Mouse (Mus musculus): ENCODE results near the gene Msantd2. TPM values are rescaled to one million over a fixed set of nuclear protein-coding genes. Genes with fewer than 3 reads are reported as not detected.

Gene Msantd2
- polyA plus RNA-seq, 1 experiment from 2014 or later: 30.7 TPM

GRCm38 (mm10) chr9:37560617-37561016 lies 71.5 kb downstream of the Msantd2 start:
- H3K4me2 ChIP-seq: no peak overlapping the region
- no peak overlapping the region for H3K27ac ChIP-seq (replicated peaks)
- no peak for ATAC-seq (ENCODE audit: low FRiP score)
- no peaks in the 10 kb centered on the region for H3K9me3 ChIP-seq (replicated peaks)
- H3K36me3 ChIP-seq: no peaks in the 10 kb centered on the region
- H3K4me1 ChIP-seq: no peaks in the 10 kb centered on the region
- H3K27me3 ChIP-seq (replicated peaks): no peaks in the 10 kb centered on the region
- no peak overlapping the region for H3K9ac ChIP-seq (replicated peaks)
- WGBS: 81% methylated on average over 2 of the region's 2 CpGs
- no peak overlapping the region for H3K4me3 ChIP-seq (replicated peaks)

- Histone ChIP-seq H3K4me3 (replicated peaks) (no peak overlapping the region), H3K9me3 (replicated peaks) (no peaks in the 10 kb centered on the region), H3K4me2 (no peak overlapping the region), H3K27ac (replicated peaks) (no peak overlapping the region), H3K4me1 (peaks cover 11% of the 10 kb centered on the region), H3K27me3 (replicated peaks) (no peaks in the 10 kb centered on the region), H3K9ac (replicated peaks) (no peak overlapping the region), H3K36me3 (no peaks in the 10 kb centered on the region)
- 56% methylated on average over 1 of the region's 1 CpGs for WGBS
- no peak for ATAC-seq (ENCODE audit: low FRiP score)
These were observed 74.7 kb downstream of the Msantd2 start for GRCm38 (mm10) chr9:37563805-37564204.

- Histone ChIP-seq H3K27me3 (replicated peaks) (no peaks in the 10 kb centered on the region), H3K9me3 (replicated peaks) (no peaks in the 10 kb centered on the region), H3K4me1 (peaks cover 11% of the 10 kb centered on the region), H3K27ac (replicated peaks) (no peak overlapping the region), H3K36me3 (no peaks in the 10 kb centered on the region), H3K9ac (replicated peaks) (no peak overlapping the region), H3K4me3 (replicated peaks) (no peak overlapping the region), H3K4me2 (no peak overlapping the region)
- WGBS: 91% methylated on average over 2 of the region's 2 CpGs
- ATAC-seq (ENCODE audit: low FRiP score): no peak
These were observed 77.9 kb downstream of the Msantd2 start for GRCm38 (mm10) chr9:37567019-37567418.

GRCm38 (mm10) chr9:37567454-37567853 lies 78.3 kb downstream of the Msantd2 start:
- Histone ChIP-seq H3K4me1 (peaks cover 11% of the 10 kb centered on the region), H3K9me3 (replicated peaks) (no peaks in the 10 kb centered on the region), H3K9ac (replicated peaks) (no peak overlapping the region), H3K27ac (replicated peaks) (no peak overlapping the region), H3K27me3 (replicated peaks) (no peaks in the 10 kb centered on the region), H3K4me3 (replicated peaks) (no peak overlapping the region), H3K4me2 (no peak overlapping the region), H3K36me3 (no peaks in the 10 kb centered on the region)
- 31% methylated on average over 5 of the region's 5 CpGs for WGBS
- no peak for ATAC-seq (ENCODE audit: low FRiP score)

- Histone ChIP-seq H3K27ac (replicated peaks) (no peak overlapping the region), H3K4me2 (peak overlapping the region; percentile 37), H3K4me1 (peaks cover 11% of the 10 kb centered on the region), H3K4me3 (replicated peaks) (no peak overlapping the region), H3K27me3 (replicated peaks) (no peaks in the 10 kb centered on the region), H3K36me3 (no peaks in the 10 kb centered on the region), H3K9ac (replicated peaks) (no peak overlapping the region), H3K9me3 (replicated peaks) (no peaks in the 10 kb centered on the region)
- 0 out of 2 replicates have a peak, but pooled peaks have one; percentile 21 for ATAC-seq (ENCODE audit: low FRiP score)
- 24% methylated on average over 15 of the region's 15 CpGs for whole genome bisulfite sequencing
These were observed 78.9 kb downstream of the Msantd2 start for GRCm38 (mm10) chr9:37567892-37568604.

- no peaks in the 10 kb centered on the region for H3K27me3 ChIP-seq (replicated peaks)
- no peaks in the 10 kb centered on the region for H3K9me3 ChIP-seq (replicated peaks)
- no peaks in the 10 kb centered on the region for H3K36me3 ChIP-seq
- no peak overlapping the region for H3K4me3 ChIP-seq (replicated peaks)
- H3K9ac ChIP-seq (replicated peaks): no peak overlapping the region
- no peak overlapping the region; the same call in 1 of the 2 replicates for H3K4me2 ChIP-seq
- peaks cover 11% of the 10 kb centered on the region for H3K4me1 ChIP-seq
- H3K27ac ChIP-seq (replicated peaks): no peak overlapping the region
- WGBS: 38% methylated on average over 4 of the region's 4 CpGs
- peak; percentile 38; the same call in 1 of the 2 replicates for ATAC-seq (ENCODE audit: low FRiP score)
These were observed 79.6 kb downstream of the Msantd2 start for GRCm38 (mm10) chr9:37568605-37569214.

GRCm38 (mm10) chr9:37569231-37569835 lies 80.2 kb downstream of the Msantd2 start:
- no peak overlapping the region for H3K4me3 ChIP-seq (replicated peaks)
- no peak overlapping the region for H3K9ac ChIP-seq (replicated peaks)
- no peaks in the 10 kb centered on the region for H3K27me3 ChIP-seq (replicated peaks)
- no peaks in the 10 kb centered on the region for H3K9me3 ChIP-seq (replicated peaks)
- H3K4me1 ChIP-seq: peaks cover 11% of the 10 kb centered on the region
- WGBS: 86% methylated on average over 2 of the region's 2 CpGs
- H3K36me3 ChIP-seq: no peaks in the 10 kb centered on the region
- no peak for ATAC-seq (ENCODE audit: low FRiP score)
- no peak overlapping the region for H3K4me2 ChIP-seq
- no peak overlapping the region for H3K27ac ChIP-seq (replicated peaks)

GRCm38 (mm10) chr9:37572204-37572876 lies 83.2 kb downstream of the Msantd2 start:
- H3K9ac ChIP-seq (replicated peaks): no peak overlapping the region
- WGBS: 61% methylated on average over 3 of the region's 3 CpGs
- H3K4me1 ChIP-seq: peaks cover 25% of the 10 kb centered on the region
- H3K36me3 ChIP-seq: no peaks in the 10 kb centered on the region
- H3K27me3 ChIP-seq (replicated peaks): no peaks in the 10 kb centered on the region
- no peak for ATAC-seq (ENCODE audit: low FRiP score)
- H3K4me3 ChIP-seq (replicated peaks): no peak overlapping the region
- no peak overlapping the region for H3K4me2 ChIP-seq
- H3K27ac ChIP-seq (replicated peaks): no peak overlapping the region
- no peaks in the 10 kb centered on the region for H3K9me3 ChIP-seq (replicated peaks)

Other genes starting within 250 kb of the Msantd2 start
- gene Slc37a2, start 233.6 kb upstream of the Msantd2 start, polyA plus RNA-seq (2015; fragmentation: Nextera tagmentation; extraction: Ambion mirVana): 1.8 and 2.2 TPM in 2 replicates
- 6.4 and 7.7 TPM in 2 replicates for gene Ccdc15, start 140.9 kb upstream of the Msantd2 start, polyA plus RNA-seq (2015; fragmentation: Nextera tagmentation; extraction: Ambion mirVana)
- gene Hepacam, start 122.0 kb upstream of the Msantd2 start, polyA plus RNA-seq (2015; fragmentation: Nextera tagmentation; extraction: Ambion mirVana): 25.6 and 25.8 TPM in 2 replicates
- gene Robo4, start 87.4 kb upstream of the Msantd2 start, polyA plus RNA-seq (2015; fragmentation: Nextera tagmentation; extraction: Ambion mirVana): 5.4 and 6.2 TPM in 2 replicates
- gene Robo3, start 56.1 kb upstream of the Msantd2 start, polyA plus RNA-seq (2015; fragmentation: Nextera tagmentation; extraction: Ambion mirVana): 4.8 and 8.7 TPM in 2 replicates
- 42.2 and 47.0 TPM in 2 replicates for gene Esam, start 38.8 kb downstream of the Msantd2 start, polyA plus RNA-seq (2015; fragmentation: Nextera tagmentation; extraction: Ambion mirVana)
- 0.54 and 0.91 TPM in 2 replicates for gene Vsig2, start 49.9 kb downstream of the Msantd2 start, polyA plus RNA-seq (2015; fragmentation: Nextera tagmentation; extraction: Ambion mirVana)
- gene Nrgn, start 63.6 kb downstream of the Msantd2 start, polyA plus RNA-seq (2015; fragmentation: Nextera tagmentation; extraction: Ambion mirVana): 3.8 and 6.9 TPM in 2 replicates
- 13.3 and 14.9 TPM in 2 replicates for gene Siae, start 66.4 kb downstream of the Msantd2 start, polyA plus RNA-seq (2015; fragmentation: Nextera tagmentation; extraction: Ambion mirVana)
- gene Spa17, start 124.4 kb downstream of the Msantd2 start, polyA plus RNA-seq (2015; fragmentation: Nextera tagmentation; extraction: Ambion mirVana): 7.4 and 11.0 TPM in 2 replicates
- 87.5 and 94.9 TPM in 2 replicates for gene Tbrg1, start 168.0 kb downstream of the Msantd2 start, polyA plus RNA-seq (2015; fragmentation: Nextera tagmentation; extraction: Ambion mirVana)
- gene Panx3, start 179.9 kb downstream of the Msantd2 start, polyA plus RNA-seq (2015; fragmentation: Nextera tagmentation; extraction: Ambion mirVana): 0.47 and 1.1 TPM in 2 replicates
- gene Olfr160, start 226.9 kb downstream of the Msantd2 start, polyA plus RNA-seq (2015; fragmentation: Nextera tagmentation; extraction: Ambion mirVana): not detected in 2 replicates

Data from neural tube, embryonic 15.5 days (tissue).